Mouse (Mus musculus): ENCODE data around the gene Gbe1.

Gene Gbe1

GRCm38 (mm10) chr16:70568341-70569265, 254.9 kb downstream of the Gbe1 start:
- DNase-seq (ENCODE audit: low read depth, low spot score) = peak; percentile 81

- DNase-seq (ENCODE audit: low read depth, low spot score) = peak; percentile 88
These were observed 272.2 kb downstream of the Gbe1 start for GRCm38 (mm10) chr16:70585964-70586363.

- no peak for DNase-seq (ENCODE audit: low read depth, low spot score)
These were observed 288.6 kb downstream of the Gbe1 start for GRCm38 (mm10) chr16:70602326-70602725.

- DNase-seq (ENCODE audit: low read depth, low spot score) = no peak
These were observed 294.6 kb downstream of the Gbe1 start for GRCm38 (mm10) chr16:70608358-70608757.

- no peak for DNase-seq (ENCODE audit: low read depth, low spot score)
These were observed 303.9 kb downstream of the Gbe1 start for GRCm38 (mm10) chr16:70617691-70618090.

GRCm38 (mm10) chr16:70618168-70618567, 304.4 kb downstream of the Gbe1 start:
- no peak for DNase-seq (ENCODE audit: low read depth, low spot score)
